Mouse (Mus musculus) kidney, postnatal 4 days (tissue): Measurements from ENCODE around the gene Rora.

Experiments
- DNase-seq, 2 experiments: peaks; one replicate each; pipeline ENCODE4 v3.0.0; 2021; ENCODE audit warnings: mixed read lengths in 2 of 2

Gene Rora

GRCm38 (mm10) chr9:68963898-68964297 is 310.3 kb downstream of the Rora start:
- no peak for DNase-seq

GRCm38 (mm10) chr9:68966540-68966939 is 313.0 kb downstream of the Rora start:
- DNase-seq, result peak in 1 of 2 experiments; percentile 31

- DNase-seq, result no peak
Observed at GRCm38 (mm10) chr9:68970074-68970473, 316.5 kb downstream of the Rora start.

GRCm38 (mm10) chr9:68972277-68972676 is 318.7 kb downstream of the Rora start:
- DNase-seq, result no peak

DNA sequence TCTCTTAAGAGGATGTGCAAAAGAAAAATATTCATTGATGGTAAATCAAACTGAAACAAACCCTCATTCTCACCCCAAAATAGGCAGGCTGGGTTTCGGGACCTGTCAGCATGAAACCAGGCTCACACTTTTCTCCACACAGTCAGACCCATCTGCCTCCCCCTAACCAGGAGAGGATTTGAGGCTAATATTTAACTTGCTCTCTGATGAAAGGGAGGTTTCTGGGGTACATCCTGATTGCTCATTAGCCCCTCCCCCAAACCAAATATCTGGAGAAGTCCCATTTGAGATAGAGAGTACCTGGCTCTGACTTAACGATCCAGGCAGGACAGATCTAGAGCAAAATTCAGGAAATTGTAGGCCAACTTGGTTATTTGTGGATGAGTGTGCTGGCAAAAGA is 320.9 kb downstream of the Rora start:
- DNase-seq, result no peak

GRCm38 (mm10) chr9:68976136-68976535 is 322.6 kb downstream of the Rora start:
- no peak for DNase-seq

GRCm38 (mm10) chr9:68976851-68977250 is 323.3 kb downstream of the Rora start:
- no peak for DNase-seq

- DNase-seq, result no peak
Observed at GRCm38 (mm10) chr9:68978656-68979055, 325.1 kb downstream of the Rora start.

DNA sequence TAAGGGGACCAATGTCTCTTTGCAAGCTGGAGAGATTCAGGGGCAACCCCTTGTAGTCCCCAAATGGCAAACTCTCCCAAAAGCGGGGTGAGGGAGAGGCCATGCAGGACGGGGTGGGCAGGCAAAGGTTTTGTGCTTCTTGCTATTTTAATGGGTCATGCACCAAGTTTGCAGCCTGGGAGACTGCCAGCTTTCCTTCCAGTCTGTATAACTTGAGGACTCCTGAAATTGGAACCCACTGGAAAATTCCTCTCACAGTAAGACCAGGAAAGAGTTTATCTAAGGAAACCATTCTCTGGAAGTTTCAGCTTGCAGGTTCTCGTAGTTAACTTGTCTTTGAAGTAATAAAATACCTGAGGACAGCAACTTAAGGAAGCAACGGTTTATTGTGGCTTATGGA is 326.5 kb downstream of the Rora start:
- DNase-seq, result no peak

GRCm38 (mm10) chr9:68985046-68985445 is 331.5 kb downstream of the Rora start:
- DNase-seq, result no peak

DNA sequence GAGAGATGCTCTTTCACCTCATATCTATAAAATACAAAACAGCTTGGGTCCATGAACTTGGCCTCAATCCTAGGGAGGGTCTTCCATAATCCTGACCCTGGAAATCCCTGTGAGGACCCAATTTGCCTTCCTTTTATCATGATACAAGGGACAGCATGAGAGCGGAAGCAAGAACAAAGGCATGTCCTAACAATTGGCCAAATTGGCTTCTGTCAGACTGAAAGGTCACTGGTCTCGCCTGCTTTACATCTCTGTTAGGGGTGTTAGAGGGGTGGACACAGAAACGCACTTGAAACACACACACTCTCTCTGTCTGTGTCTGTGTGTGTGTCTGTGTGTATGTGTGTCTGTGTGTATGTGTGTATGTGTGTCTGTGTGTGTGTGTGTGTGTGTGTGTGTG is 332.2 kb downstream of the Rora start:
- DNase-seq, result no peak

GRCm38 (mm10) chr9:68987290-68988042 is 333.9 kb downstream of the Rora start:
- no peak for DNase-seq

- no peak for DNase-seq
Observed at GRCm38 (mm10) chr9:68988162-68988911, 334.8 kb downstream of the Rora start.

DNA sequence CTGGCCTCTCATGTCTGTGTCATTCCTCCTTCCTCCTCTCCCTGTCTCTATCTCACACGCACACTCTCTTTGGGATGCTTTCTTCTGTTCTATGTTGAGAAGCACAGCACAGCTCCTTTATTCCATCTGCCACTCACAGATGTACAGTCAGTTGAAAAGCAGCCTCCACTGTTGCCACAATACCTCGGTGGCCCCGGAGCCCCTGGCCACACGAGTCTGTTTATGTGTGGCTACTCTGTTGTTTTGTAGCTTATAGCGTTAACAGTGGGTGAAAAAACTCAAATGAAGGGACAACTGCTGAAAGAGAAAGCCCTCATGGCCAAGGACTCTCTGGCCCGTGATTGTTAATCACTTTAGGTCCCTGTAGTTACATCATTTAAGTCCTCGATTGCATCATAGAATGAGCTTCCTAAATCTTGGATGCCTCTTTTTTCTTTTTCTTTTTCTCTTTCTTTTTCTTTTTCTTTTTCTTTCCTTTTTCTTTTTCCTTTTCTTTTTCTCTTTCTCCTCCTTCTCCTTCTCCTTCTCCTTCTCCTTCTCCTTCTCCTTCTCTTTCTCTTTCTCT is 336.4 kb downstream of the Rora start:
- no peak for DNase-seq

DNA sequence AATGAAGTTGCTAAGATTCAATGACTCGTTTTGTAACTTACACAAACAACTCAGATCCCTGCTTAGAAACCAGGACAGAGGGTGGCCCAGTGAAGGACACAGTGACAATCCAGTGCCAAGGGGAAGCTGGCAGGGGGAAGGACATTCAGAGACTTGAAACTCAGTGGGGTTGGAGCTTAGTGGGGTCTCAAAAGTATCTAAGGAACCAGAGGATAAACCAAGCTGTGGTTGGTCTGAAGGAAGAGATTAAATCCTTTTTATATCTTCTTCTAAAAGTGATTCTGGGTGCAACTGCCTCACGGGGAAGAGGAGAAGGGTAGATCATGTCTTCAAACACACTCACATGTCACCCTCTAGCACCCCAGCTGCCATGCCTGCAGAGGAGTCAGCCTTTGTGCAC is 340.3 kb downstream of the Rora start:
- DNase-seq, result no peak

DNA sequence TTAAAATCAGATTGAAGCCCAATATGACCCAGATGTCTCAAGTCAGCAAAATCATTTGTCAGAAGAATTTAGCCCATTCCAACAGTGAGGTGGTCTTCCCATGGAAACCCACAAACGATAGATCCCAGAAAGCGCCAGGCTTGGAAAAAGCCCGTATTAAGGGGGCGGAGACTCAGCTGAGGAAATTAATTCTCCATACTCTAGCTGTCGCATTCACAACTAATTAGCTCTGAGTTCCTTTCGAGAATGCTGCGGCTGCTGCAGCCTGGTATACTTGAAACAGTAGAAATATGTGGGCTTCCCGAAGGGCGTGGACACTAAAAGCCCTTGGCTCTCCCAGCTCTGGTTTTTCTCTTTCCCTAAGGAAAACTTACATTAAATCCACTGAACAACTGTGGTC is 345.4 kb downstream of the Rora start:
- DNase-seq, result no peak

- DNase-seq, result no peak
Observed at GRCm38 (mm10) chr9:69004514-69004913, 350.9 kb downstream of the Rora start.

- no peak for DNase-seq
Observed at GRCm38 (mm10) chr9:69006666-69007065, 353.1 kb downstream of the Rora start.

DNA sequence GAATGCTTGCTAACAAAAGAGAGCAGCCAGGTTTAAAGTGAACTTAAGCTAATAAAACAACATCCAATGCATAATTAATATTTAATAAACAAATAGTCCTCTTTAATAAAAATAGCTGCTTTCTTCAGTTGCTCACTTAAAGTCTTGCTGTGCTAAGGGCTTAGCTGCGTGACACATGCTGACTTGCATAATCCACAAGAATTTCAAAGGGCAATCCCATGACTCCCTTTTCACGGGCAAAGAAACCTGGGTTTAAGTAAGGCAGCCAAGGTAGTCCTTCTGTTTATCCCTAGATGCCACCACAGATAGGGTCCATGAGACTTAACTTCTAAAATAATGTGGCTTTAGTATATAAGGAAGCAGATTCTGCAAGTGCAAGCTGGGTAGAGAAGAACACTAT is 355.1 kb downstream of the Rora start:
- DNase-seq, result no peak

DNA sequence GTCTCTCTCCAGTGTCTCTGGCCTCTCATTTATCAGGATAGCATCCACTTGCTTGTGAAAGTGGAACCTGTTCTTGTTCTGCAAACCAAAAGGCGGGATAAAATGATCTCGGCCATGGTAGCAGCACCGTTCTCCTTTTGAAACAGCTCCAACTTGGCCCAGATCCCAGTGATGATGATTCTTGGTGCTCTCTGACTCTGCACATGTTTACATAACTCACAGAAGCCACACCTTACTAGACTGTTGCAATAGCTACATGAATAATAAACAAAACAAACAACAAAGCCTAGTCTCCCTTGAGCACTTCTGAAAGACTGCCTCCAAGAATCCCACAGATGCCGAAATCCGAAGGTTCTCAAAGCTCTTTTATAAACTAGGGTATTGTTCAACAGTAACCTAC is 357.3 kb downstream of the Rora start:
- no peak for DNase-seq

- no peak for DNase-seq
Observed at GRCm38 (mm10) chr9:69013186-69013715, 359.7 kb downstream of the Rora start.

DNA sequence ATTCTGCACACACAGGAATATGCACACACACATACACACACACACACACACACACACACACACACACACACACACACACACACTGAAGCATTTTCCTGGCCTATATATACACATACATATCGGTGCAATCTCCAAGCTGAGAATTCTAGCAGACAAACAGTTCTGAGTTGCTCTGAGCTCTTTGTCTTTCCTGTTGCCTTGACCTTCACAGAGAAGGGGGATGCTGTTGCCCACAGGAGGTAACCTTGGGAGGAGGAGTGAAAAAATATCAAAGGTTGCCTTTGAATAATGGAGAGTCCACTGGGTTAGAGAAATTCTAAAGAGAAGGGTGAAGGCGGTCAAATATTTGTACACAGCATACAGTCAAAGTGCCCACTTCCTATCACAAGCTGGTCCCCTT is 360.6 kb downstream of the Rora start:
- DNase-seq, result no peak

DNA sequence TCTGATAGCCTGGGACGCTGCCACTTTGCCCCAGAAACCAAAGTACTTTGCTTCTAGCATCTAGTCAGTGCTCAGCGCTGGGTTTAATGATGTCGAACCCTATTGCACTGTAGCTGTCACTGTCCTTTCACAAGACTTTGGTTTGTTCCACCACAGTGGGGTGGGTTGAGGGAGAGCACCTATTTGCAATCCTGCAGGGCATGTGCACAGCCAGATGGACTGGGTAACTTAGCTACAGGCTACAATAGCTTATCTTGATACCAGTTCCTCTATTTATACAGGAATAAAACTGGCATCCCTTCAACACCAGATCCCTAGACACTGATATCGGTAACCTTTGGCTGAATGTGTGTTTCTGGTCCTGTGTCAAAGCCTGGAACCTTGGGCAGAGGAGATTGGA is 366.8 kb downstream of the Rora start:
- DNase-seq, result no peak

GRCm38 (mm10) chr9:69021482-69021881 is 367.9 kb downstream of the Rora start:
- no peak for DNase-seq
